Mouse (Mus musculus): ENCODE measurements around the gene Anks1b.

Anks1b gene

DNA sequence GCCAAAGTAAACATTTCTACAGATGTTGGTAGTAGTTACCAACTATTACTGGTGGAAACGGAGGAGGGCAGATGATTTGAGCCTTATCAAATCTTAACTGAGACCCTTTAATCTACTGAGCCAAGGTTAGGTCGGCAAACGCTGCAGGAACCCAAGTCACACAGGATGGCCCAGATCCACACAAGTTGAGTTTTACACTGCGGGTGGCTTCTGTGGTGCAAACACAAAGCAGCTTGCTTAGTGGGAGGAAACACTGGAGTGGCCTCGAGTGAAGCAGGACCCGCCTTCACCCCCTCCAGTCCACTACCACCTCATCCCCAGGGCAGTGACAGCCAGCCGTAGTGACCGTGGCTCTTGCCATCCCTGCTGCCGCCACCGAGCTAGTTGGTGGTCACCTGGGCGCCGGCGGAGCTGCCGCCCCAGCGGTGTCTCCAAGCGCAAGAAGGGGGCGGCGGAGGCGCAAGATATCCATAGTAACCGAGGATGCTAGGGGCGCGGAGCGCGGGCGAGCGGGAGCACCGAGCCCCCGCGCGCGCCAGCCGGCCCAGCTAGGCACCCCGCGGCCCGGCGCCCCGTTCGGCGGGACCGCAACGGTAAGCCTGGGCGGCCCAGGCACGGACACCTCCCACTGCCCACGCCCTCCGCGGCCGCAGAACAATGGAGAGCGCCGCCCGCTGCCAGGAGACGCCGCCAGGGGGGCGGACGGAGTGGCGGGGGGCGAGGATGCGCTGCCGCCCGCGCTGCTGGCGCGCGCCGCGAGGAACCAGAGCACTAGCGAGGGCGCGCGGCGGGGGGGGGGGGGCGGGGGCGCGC, 955.5 kb downstream of the Anks1b start:
- DNase-seq: peak; percentile 12

DNA sequence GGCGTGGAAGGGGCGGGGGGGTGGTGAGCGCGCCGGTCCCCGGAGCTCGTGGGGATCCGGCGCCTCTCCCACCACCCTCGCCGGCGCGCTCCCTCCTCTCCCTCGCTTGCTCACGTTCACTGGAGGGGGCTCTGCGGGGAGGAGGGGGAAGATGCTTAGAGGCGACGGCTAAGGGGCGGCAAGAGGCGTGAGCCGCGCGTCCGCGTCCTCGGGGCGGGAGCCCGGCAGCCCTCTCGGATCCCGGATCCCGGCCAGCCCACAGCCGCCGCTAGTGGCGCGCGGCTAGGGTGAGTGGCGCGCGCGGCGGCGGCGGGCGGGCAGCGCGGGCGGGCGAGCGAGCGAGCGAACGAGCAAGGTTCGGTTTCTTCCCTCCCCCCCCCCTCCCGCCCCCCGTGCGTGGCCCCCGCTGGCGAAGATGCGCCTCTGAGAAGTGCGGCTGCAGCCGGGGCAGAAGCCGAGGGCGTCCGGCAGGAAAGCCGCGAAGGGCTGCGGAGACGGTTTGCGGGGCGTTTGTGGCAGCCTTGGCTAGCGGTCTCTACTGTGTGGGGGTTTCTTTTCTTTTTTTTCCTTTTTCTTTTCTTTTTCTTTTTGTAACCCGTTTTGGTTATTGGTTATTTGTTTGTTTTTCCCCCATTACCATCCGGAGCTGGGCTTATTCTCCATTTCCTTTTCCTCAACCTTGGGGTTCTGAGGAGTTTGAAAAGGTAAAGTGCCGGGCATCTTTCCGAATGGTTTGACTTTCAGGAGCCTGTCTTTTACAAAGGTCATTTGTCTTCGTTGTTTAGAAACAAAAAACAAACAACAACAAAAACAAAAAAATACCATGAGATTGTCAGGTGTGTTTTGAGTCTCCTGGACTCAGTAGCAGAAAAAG, 956.3 kb downstream of the Anks1b start:
- DNase-seq: peak; percentile 22

DNA sequence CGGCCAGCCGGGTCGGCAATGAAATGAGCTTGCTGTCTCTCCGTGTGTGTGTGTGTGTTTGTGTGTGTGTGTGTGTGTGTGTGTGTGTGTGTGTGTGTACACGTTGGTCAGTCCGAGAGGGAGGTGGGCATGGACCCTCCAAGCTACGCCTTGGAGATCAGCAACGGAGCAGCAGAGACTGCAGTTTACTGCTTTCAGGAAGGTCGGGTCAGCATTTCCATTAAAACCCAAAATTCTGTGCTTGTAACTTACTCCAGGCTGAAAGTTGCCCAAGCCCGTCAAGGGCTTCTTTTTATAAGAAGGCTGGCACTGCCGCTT, 956.9 kb downstream of the Anks1b start:
- DNase-seq: no peak

DNA sequence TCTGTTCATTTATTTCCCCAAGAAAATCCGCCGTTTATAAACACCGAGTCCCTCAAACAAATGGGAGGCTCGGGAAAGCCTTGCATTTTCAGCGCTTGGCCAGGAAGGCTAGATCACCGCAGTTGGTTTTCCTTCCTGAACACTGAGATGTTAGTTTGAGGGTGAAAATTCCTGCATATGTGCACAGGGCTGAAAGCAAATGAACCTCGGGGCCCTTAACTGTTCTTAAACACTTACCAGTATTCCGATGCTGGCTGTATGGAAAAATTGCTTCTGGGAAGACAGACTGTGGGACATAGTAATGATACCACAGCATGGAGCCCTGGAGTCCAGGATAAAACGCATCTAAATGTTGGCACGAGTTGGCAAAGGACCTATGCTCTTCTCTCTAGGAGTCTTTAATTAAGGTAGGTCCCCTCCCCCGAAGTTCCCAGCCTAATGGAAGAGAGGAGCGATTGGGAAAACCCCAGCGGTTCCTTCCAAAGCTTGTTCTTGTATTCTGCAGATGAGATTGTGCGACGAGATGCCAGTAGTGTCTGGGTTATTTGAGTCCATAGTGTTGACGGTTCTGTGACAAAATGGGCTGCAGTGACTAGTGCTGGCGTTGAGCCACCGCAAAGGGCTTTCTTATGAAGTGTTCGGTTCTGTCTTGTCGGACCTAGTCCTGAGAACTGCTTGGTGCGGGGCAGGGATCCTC, 957.4 kb downstream of the Anks1b start:
- no peak for DNase-seq

DNA sequence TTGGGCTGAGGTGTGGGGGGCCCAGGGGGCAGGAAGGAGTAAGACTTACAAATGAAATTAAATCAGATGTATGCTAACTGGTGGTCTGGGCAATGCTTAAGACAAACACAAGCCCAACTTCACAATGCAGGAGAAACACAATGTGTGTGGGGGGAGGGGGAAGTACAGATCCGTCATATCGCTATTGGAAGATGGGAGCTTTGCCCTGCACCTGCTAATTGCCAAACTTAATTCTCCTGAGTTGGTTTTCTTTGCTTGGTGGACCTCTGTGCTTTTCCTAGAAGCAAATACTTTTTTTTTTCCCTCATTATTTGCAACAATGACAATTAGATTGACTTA, 957.9 kb downstream of the Anks1b start:
- no peak for DNase-seq

DNA sequence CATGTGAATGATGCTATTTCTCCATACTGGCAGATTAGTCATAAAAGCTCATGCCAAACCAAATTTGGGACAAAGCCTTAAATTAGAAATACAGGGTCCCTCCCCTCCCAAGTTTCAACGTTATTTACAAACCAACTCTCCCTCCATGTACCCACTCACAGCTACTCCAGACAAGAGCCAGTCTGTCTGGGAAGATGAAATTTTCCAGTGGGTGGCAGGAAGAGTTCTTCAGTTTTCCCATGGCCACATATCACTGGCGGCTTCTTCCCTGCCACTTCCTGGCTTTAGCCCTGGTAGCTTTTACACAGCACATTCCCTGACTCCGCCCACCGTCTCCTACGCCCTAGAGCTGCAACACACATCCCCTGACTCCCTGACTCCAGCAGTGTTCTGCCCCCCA, 961.0 kb downstream of the Anks1b start:
- no peak for DNase-seq

DNA sequence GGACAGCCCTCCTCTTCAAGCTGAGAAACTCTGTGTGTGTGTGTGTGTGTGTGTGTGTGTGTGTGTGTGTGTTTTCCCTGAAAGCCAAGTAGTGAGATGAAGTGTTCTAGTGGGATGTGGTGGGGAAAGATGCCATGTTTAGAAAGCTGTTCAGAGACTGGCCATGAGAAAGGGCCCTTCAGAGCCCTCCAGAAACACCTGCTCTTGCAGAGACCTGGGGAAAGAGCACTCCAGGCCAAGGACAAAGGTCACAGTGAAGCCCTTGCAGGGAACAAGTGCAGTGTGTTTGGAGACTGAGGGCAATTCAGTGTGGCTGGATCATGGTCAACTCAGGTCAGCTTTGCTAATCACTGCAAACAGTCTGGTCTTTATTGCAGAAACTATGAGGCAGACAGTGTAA, 961.9 kb downstream of the Anks1b start:
- DNase-seq: no peak

DNA sequence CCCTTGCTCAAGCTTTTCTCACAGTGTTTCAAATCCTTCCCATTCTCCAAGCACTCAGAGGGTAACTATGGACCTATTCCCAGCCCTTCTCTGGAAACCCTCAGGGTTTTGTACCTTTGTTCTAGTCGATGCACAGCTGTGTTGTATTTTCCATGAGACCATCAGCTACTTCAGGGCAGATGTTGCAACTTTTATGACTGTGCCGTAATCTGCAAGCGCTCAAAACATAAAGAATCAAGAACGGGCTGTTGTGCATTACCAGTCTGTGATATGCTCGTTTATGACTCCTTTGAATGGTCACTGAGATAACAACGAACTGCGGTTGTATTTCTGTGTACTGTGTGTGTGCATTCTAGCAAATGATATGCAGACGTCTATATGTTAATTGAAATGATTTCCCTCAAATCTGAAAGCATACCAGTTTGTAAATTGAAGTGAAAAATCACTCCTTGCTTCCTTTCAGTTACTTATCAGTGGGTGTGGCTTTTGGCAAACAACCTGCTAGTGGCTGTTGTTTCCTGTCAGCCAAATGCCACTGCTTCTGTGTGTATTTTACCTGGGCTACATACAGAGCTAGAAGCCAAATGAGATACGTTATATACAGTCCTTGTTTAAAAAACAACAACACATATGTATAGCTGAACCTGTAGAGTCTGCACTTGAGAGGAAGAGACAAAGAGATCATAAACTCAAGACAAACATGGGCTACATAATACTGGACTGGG, 966.5 kb downstream of the Anks1b start:
- DNase-seq: no peak

DNA sequence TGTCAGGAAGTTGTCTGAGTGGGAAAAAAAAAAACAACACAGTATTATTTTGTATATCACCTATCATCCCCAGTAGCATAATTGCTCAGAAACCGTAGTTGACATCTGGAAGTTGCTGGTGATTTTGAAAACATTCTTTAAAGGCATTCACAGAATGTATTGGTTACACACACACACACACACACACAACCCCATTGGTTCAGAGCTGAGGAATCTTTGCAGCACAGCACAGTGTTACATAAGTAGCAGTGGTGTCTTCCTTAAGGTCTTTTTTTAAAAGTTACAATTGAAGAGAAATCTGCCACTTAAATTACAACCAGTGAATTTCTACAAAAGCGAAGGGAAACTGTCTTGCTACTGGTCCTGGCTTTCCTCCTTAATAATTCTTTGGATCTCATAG, 969.1 kb downstream of the Anks1b start:
- no peak for DNase-seq

DNA sequence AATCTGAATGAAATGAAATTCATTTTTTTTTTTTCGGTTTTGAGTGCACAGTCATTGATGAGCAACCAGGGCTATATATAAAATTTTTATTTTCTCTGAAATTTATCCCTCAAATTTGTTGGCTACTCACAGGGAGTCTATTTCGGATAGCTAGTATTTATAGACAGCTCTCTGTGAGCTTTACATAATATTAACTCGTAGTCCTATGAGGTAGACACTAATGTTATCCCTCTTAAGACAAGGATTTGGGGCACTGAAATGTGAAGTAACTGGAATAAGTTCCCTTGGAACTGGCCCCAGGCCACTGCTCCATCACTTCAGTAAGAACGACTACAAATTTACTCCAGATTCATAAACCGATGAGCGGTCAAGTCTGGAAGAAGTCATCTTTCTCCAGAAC, 977.8 kb downstream of the Anks1b start:
- no peak for DNase-seq

DNA sequence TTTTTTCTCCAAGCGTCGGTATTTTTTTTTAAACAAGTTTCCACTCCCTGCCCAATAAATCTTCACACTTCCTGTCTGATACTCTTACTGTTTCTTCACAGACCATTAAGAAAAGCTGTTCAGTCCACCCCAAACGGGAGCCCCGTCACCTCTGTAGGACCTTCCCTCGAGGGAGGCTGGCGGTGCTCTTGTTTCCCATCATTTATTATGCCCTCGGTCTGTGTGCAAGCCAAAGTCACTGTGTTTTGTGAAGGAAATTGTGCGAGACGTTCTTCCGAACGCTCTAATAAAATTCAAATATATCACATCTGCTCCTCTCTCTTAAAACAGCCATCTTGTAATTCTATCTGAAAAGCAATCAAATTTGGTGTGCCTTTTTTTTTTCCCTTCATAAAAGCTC, 978.7 kb downstream of the Anks1b start:
- DNase-seq: no peak

DNA sequence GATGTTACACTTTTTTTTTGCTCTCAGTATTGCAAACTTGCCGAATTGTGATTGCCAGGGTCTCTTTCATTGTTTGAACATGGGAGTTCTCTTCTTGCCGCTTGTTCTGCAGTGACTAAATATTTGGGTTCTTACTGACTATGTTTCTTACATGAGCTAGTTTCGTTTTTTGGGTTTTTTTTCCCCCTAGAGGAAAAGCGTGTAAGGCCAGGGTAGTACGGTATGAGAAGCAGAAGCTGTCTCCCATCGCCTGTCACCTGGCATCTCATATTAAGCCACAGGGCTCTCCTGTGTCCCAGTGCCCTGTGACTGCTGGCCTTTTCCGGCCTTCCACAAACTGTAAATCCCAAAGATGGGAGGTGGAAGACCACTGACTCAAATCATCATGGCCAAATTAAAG, 979.1 kb downstream of the Anks1b start:
- DNase-seq: no peak

DNA sequence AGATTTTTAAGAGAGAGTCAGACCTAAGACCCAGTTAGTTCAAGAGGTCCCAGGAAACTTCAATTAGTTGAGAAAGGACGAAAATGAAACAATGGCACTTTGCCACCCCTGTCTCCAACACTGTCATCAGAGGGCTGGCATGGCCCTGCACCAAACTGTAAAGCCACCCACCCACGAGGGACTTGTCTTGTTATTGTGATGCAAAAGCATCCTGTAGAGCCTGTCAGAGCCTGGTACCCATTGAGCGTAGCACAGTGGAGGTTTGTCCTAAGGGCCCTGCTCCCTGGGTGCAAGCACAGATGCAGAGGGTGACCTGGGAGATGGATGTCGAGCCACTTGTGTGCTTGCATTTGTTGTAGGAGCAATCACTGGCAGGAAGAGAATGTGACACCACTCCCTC, 983.4 kb downstream of the Anks1b start:
- no peak for DNase-seq

DNA sequence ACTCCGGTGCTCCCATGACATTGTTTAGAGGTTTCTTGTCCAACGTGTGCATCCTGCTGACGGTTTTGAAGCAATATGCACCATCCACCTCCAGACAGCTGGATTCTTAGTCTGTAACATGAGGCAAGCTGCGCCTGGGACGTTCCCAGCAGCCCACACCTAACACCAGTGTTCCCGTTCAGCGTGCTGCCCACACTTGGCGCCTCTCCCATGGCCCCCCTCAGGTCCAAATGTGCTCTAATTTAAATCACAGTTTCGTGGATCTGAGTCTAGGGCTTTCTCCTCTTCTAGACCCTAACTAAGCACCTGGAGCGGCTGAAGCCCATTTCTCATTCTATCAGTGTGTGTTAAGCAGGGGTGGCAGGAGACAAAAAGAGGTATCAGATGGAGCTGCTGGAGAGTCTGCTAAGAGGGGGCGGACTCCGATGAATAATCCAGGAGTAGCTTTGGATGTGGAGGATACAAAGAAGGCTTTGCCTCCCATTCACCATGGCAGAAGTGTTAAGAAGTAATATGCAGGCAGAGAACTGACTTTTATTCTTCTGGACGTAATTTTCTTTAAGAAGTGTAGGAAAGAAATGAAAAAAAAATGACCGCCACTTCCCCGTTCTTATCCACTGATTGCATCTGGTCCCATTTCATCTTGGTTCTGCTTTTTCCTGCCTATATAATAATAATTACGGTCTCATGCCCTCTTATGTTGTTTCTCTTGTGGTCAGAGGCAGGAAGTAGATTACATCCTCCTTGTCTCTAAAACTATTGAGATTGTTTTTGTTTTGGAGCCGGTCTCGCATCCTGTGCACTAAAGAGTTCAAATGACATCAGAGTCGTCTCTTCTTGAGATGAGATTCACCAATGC, 986.6 kb downstream of the Anks1b start:
- no peak for DNase-seq

DNA sequence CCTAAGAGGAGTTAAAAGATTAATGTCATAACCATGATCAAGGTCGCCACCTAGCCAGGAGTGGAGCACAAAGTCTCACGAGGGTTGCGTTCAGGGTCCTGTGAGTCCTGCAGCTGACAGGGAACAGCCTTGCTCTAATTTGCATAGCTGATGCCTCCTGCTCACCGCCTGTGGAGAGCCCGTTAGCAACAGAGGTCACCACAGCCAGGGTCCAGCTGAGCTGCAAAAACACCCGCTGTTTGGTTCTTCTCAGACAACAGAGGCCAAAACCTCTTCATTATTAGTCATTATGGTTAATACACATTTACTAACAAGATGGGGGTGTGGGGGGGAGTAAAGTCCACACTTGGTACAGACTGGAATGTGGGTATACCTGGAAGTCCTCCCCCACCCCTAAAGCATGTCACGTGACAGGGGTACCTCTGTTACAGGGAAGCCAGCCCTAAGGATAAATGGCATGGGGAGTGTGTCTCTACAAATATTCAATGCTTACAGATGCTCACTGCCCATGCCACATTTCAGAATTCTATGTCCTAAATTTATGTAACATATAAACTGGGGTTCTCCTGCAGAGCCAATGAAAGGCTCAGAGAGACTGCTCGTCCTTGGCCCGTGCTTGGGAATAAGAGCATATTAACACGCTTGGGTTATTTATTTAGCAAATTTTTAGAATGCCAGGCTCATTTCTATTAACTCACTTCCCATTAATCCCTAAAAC, 990.7 kb downstream of the Anks1b start:
- no peak for DNase-seq

DNA sequence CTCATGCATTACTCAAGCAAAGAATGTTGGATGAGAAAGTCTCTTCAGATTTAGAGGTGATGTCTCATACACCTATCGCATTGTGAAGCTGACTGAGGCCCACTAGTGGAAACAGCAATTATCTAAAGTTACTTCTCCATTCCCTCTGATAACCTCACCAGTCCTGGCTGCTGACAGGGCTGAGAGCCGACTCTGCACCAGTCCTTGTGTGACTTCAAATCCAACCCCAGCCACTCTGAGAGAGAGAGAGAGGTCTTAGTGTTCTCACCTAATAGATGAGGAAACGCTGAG, 991.2 kb downstream of the Anks1b start:
- DNase-seq: no peak

DNA sequence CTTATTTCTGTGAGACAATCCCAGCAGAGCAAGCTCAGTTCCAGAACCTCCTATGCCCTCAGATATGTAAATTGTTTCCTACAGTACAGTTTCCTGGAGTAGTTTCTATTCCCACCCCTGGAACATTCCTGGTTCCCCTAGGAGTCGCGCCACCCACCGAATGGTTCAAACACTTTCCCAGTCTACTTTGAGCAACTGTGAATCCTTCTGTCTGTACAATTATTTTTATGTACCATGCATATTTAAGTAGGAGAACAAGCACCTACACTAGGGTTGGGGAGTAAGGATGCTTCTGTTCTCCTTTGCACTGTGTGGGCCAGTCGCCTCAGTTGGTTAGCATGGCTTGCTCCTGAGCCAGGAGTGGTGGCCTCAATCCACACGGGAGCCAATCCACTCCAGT, 999.9 kb downstream of the Anks1b start:
- DNase-seq: no peak

DNA sequence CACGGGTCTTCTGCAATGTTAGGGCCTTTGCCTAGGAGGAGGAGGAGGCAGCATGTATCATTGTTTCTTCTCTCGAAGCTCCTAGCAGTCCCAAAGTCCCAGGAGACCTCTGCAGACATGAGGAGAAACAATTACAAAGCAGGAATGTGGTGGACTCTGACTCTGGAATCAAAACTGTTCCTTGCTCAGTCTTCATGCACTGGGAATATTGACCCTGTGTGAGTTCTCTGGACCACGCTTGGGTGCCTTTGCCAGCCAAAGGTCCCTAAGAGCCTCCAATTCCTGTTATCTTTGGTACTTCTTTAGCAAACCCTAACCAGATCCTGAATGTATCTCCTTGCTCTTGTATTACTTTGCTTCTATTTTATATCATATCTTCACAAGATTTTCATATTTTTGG, 1000.9 kb downstream of the Anks1b start:
- no peak for DNase-seq

DNA sequence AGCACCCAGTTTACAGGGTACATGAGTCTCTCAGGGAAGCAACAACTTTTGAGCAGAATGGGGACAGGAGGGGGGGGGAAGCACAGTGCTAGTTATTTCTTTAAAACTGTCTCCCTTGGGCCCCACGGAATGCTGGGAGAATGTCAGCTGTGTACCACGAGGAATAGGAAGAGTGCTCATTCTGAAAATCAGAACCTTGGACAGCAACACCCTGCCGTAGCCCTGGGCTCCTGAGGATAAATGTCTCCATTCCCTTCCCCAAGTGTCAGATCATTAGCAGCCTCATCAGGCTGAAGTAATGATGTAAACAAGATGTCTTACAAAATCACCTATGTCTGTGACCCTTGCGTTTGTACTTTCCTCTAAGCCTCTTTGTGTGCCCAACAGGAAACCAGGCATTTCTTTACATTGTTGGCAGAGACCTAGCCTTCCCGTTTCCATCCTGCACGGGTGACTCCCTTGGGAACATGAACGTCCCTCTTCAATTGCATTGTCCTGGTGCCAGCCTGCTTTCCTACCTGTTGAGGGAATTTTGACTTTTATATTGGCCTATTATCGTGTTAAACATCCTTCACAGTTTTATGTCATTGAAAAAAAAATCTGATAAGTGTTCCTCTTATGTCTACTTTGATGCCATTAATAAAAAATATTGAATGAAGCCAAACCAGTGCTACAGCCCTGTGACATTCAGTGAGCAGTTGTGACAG, 1007.7 kb downstream of the Anks1b start:
- DNase-seq: no peak

DNA sequence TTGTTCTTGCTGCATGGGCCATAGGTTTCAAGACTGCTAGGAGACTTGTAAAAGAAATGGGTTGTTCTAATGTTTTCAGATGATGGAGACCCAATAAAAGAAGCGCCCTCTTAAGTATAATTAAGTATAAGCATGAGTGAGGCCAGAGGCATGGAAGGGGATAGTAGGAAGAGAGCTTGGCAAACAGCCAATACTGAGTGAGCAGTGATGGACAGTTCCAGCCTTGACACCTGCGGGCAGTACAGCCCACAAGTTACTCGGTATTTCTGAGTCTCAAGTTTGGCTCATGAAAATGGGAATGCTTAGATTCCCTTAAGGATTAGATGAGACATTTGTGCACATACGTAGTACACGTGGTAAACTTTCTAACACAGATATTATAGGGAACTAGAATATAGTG, 1016.3 kb downstream of the Anks1b start:
- DNase-seq: no peak

DNA sequence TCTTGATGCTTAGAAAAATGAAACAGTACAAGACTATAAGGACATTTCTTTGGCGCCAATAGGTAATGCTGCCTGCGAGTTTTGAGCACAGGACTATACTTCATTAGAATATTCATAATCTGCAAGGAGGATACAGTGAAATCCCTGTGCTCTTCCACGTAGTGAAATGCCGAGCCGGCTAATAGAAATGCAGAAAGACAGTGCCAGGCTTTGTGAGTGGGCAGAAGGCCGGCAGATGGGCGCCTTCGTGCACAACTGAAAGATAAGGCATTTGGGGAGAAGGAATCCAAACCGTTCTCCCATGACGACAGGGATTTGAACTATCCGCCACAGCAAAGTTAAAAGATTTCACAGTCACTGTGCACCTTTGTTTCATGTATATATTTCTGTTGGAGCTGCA, 1019.4 kb downstream of the Anks1b start:
- no peak for DNase-seq
